Mouse (Mus musculus) midbrain, embryonic 11.5 days (tissue): ENCODE data around the gene Stra6. TPM values are rescaled to one million over a fixed set of nuclear protein-coding genes. Genes with fewer than 3 reads are reported as not detected.

Experiments
- ATAC-seq: fragments of 200-750 bp; cut with Nextera tagmentation; 2 replicates; pipeline ENCODE4 v1.8.0; 2017; ENCODE audit warnings: moderate TSS enrichment, moderate library complexity; ENCODE audit not compliant: low FRiP score
- DNase-seq: peaks from one replicate; pipeline ENCODE4 v3.0.0; 2015; ENCODE audit warnings: low spot score; ENCODE audit errors: missing footprints
- H3K27ac ChIP-seq: fragments of 300-500 bp; sonication (generic); 2 replicates; pipeline ENCODE4 v1.5.1; 2014; ENCODE audit warnings: low read depth, low read length
- H3K27me3 ChIP-seq: fragments of 300-500 bp; sonication (generic); 2 replicates; pipeline ENCODE4 v1.6.1; 2014; ENCODE audit warnings: mild to moderate bottlenecking, low read length, moderate library complexity, mixed read lengths; ENCODE audit not compliant: control insufficient read depth, insufficient read depth
- H3K36me3 ChIP-seq: fragments of 300-500 bp; sonication (generic); 2 replicates; pipeline ENCODE4 v1.6.1; 2014; ENCODE audit warnings: mild to moderate bottlenecking, low read length, moderate library complexity, mixed read lengths; ENCODE audit not compliant: control insufficient read depth, insufficient read depth
- H3K4me1 ChIP-seq: fragments of 300-500 bp; sonication (generic); 2 replicates; pipeline ENCODE4 v1.6.1; 2014; ENCODE audit warnings: low read length; ENCODE audit not compliant: control insufficient read depth, insufficient read depth
- H3K4me2 ChIP-seq: fragments of 300-500 bp; sonication (generic); 2 replicates; pipeline ENCODE4 v1.6.1; 2014; ENCODE audit warnings: mild to moderate bottlenecking, moderate library complexity
- H3K4me3 ChIP-seq: fragments of 300-500 bp; sonication (generic); 2 replicates; pipeline ENCODE4 v1.5.1; 2014; ENCODE audit warnings: low read depth, low read length
- H3K9ac ChIP-seq: fragments of 300-500 bp; sonication (generic); 2 replicates; pipeline ENCODE4 v1.6.1; 2014; ENCODE audit warnings: low read length
- H3K9me3 ChIP-seq: fragments of 300-500 bp; sonication (generic); 2 replicates; pipeline ENCODE4 v1.6.1; 2016; ENCODE audit warnings: low read length; ENCODE audit not compliant: control insufficient read depth
- WGBS: fragments of 180-500 bp; shearing (Covaris S2); extraction: QIAGEN DNeasy Blood & Tissue Kit; methylation state at CpG from one replicate; pipeline ENCODE4 v1.1.7; 2014; 5-methylcytosine and 5-hydroxymethylcytosine counted together
- polyA plus RNA-seq: library from polyadenylated mRNA; unstranded; fragments of >200 nt; fragmentation: Nextera tagmentation; extraction: Ambion mirVana; gene quantifications from 2 replicates; pipeline ENCODE4 v1.2.1, GENCODE M21; 2014

The Stra6 gene
- polyA plus RNA-seq, 1 experiment from 2014 or later = 9.7 TPM

- Histone ChIP-seq H3K36me3 (no peaks in the 10 kb centered on the region), H3K27me3 (no peaks in the 10 kb centered on the region; the same call in 1 of the 2 replicates), H3K27ac (no peak overlapping the region), H3K4me2 (no peak overlapping the region), H3K4me3 (no peak overlapping the region), H3K9me3 (no peaks in the 10 kb centered on the region), H3K4me1 (peaks cover 23% of the 10 kb centered on the region), H3K9ac (no peak overlapping the region)
- no peak for DNase-seq
- WGBS = 27% methylated on average over 2 of the region's 2 CpGs
- ATAC-seq = no peak
Measured at GRCm38 (mm10) chr9:58085074-58085473, 21.5 kb downstream of the Stra6 start.

- Histone ChIP-seq H3K27me3 (no peaks in the 10 kb centered on the region; the same call in 1 of the 2 replicates), H3K4me2 (no peak overlapping the region), H3K9ac (no peak overlapping the region), H3K4me3 (no peak overlapping the region), H3K27ac (no peak overlapping the region), H3K4me1 (peaks cover 23% of the 10 kb centered on the region), H3K36me3 (no peaks in the 10 kb centered on the region), H3K9me3 (no peaks in the 10 kb centered on the region)
- ATAC-seq = no peak
- 28% methylated on average over 9 of the region's 9 CpGs for WGBS
- DNase-seq = no peak
Measured at GRCm38 (mm10) chr9:58086203-58086602, 22.6 kb downstream of the Stra6 start.

DNA sequence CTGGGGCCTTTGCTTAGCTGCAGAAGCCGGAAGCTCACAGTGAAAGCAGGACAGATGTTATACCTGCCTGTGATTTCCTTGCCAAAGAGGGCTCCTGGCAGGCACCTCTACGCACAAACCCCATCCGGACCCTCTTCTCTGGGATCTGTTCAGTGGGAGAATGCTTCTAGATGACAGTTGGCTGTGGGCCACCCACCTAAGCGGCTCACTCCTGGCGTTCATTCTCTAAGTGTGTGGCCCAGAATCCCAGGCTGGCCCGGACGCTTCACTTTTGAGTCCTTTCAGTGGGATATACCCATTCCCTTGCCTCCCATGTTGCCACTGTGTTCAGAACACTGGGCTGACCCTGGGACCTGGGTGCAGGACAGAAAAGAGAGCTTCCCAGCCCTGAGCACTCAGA is 23.3 kb downstream of the Stra6 start:
- no peaks in the 10 kb centered on the region; the same call in 1 of the 2 replicates for H3K27me3 ChIP-seq
- DNase-seq (no peak), ATAC-seq (no peak)
- H3K36me3 ChIP-seq = no peaks in the 10 kb centered on the region
- peaks cover 23% of the 10 kb centered on the region for H3K4me1 ChIP-seq
- no peaks in the 10 kb centered on the region for H3K9me3 ChIP-seq
- H3K4me3 ChIP-seq = no peak overlapping the region
- H3K27ac ChIP-seq = no peak overlapping the region
- no peak overlapping the region for H3K4me2 ChIP-seq
- WGBS = 58% methylated on average over 7 of the region's 7 CpGs
- no peak overlapping the region for H3K9ac ChIP-seq

- WGBS = 69% methylated on average over 7 of the region's 7 CpGs
- ATAC-seq (no peak), DNase-seq (no peak)
- Histone ChIP-seq H3K9me3 (no peaks in the 10 kb centered on the region), H3K4me1 (peaks cover 23% of the 10 kb centered on the region), H3K4me3 (no peak overlapping the region), H3K36me3 (no peaks in the 10 kb centered on the region), H3K4me2 (no peak overlapping the region), H3K27me3 (no peaks in the 10 kb centered on the region; the same call in 1 of the 2 replicates), H3K9ac (no peak overlapping the region), H3K27ac (no peak overlapping the region)
Measured at GRCm38 (mm10) chr9:58087277-58087998, 23.9 kb downstream of the Stra6 start.

DNA sequence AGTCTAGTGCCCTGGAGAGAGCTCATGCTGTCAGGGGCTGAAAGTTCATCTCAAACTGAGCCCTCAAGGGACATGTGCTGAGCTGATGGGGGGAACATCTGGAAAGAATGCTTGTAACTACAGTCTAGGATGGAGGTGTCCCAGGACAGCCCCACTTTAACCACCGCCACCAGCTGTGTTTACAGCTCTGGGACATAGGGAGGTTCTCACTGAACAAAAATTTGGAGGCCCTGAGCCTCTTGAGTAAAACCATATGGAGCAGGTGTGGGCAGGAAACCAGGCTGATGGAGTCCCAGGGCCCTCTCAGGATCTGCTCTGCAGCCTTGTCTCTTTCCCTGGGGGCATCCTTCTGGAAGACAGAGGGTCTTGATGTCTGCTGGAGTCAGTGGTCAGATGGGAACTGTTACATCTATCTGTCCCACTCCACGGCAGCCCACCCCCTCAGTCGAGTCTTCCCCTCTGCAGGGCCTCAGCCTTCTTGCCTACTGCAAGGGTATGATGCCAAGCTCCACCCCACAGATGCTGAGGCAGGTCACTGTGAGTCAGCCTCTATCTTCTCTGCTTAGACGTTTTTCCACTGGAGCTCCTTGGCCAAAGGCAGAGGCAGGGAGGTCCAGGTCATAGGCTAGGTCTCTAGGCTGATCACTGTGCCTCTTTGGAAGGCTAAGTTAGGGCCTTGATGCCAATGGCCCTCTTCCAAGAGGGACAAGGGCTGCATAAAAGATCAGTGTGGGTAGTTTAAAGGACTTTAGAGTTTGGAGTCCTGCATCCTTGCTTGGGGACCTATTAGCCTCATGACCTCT is 28.2 kb downstream of the Stra6 start:
- Histone ChIP-seq H3K9me3 (no peaks in the 10 kb centered on the region), H3K4me3 (no peak overlapping the region), H3K4me2 (no peak overlapping the region), H3K9ac (no peak overlapping the region), H3K27ac (no peak overlapping the region), H3K27me3 (no peaks in the 10 kb centered on the region; the same call in 1 of the 2 replicates), H3K4me1 (peaks cover 6% of the 10 kb centered on the region), H3K36me3 (no peaks in the 10 kb centered on the region)
- ATAC-seq = no peak
- WGBS = 78% methylated on average over 4 of the region's 4 CpGs
- no peak for DNase-seq

DNA sequence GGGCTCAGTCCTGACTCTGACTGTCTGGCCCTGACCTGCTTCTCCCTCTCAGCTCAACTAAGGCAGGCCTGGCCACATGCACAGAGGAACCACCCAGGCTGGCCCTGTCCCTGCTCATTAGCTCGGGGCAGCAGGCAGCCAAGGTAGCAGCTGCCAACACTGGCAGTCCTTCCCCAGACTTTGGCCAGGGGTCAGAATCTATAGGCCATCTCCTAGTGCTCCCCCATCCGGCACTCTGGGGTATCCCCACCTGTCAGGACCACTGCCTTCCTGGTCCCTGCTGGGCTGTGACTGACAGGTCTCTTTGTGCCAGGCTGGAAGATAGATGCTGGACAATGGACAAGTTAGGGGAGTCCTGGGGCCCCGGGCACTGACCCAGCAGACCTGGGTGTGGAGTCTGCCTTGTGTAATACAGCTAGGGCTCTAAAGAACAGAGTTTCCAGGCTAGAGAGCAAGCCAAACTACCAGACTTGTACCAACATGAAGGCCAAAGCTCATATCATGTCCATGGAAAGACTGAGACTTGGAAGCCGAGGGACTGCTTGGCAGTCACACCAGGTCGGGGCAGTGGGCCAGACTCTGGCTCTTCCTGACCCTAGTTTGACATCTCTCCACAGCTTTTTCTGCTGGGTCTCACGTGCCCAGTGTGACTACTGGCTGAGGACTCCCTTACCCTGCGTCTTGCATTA is 29.1 kb downstream of the Stra6 start:
- no peak for ATAC-seq

DNA sequence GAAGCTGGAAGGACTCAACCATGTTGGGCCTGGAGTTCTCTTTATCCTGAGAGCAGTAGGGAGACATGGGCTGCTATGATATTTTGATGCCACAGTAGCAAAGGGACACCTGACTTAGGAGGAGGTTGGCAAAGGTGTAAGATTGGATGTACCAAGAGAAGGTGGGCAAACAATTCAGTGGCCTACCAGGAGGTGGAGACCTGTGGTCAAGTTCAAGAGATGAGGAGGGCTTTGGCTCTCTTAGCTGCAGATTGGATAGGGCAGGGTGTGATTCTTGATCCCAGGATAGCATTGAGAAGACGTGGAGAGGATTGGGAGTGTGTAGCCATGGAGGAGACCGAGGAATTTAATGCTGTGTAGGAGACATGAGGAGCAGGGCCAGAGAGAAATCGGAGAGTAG is 30.2 kb downstream of the Stra6 start:
- no peaks in the 10 kb centered on the region for H3K27me3 ChIP-seq
- DNase-seq = no peak

More for the DNA sequence above, 29.1 kb downstream of the Stra6 start:
- H3K9ac ChIP-seq = no peak overlapping the region
- DNase-seq = no peak
- no peaks in the 10 kb centered on the region for H3K9me3 ChIP-seq
- H3K36me3 ChIP-seq = no peaks in the 10 kb centered on the region
- 62% methylated on average over 7 of the region's 7 CpGs for WGBS
- no peak overlapping the region for H3K4me2 ChIP-seq
- H3K27me3 ChIP-seq = no peaks in the 10 kb centered on the region
- H3K27ac ChIP-seq = no peak overlapping the region
- H3K4me3 ChIP-seq = no peak overlapping the region
- peaks cover 9% of the 10 kb centered on the region for H3K4me1 ChIP-seq

DNA sequence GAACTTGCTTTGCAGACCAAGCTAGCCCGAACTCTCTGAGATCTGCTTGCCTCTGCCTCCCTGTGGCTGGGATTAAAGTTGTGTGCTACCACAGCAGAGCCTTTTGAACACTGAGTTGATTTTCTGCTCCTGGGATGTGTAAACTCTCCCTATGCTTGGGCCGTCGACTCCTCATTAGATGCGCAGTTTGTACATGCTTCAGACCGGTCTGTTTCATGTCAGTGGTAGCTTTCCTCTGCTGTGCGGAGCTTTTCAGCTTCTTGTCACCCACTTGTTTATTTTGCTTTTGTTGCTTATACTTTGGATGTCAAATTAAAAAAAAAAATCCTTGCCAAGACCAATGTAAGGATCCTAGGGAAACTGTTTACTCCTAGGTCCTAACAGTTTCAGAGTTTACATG is 32.4 kb downstream of the Stra6 start:
- Histone ChIP-seq H3K27ac (no peak overlapping the region), H3K9ac (no peak overlapping the region), H3K4me3 (no peak overlapping the region), H3K9me3 (no peaks in the 10 kb centered on the region), H3K4me2 (no peak overlapping the region), H3K27me3 (no peaks in the 10 kb centered on the region), H3K4me1 (peaks cover 9% of the 10 kb centered on the region), H3K36me3 (no peaks in the 10 kb centered on the region)
- no peak for DNase-seq
- WGBS = 86% methylated on average over 6 of the region's 6 CpGs
- no peak for ATAC-seq

More for the DNA sequence above, 30.2 kb downstream of the Stra6 start:
- Histone ChIP-seq H3K27ac (no peak overlapping the region), H3K36me3 (no peaks in the 10 kb centered on the region), H3K4me3 (no peak overlapping the region), H3K4me1 (peaks cover 9% of the 10 kb centered on the region), H3K9ac (no peak overlapping the region), H3K4me2 (no peak overlapping the region), H3K9me3 (no peaks in the 10 kb centered on the region)
- no peak for ATAC-seq
- WGBS = 74% methylated on average over 3 of the region's 3 CpGs
